Mouse (Mus musculus): ENCODE measurements around the gene Fank1.

The Fank1 gene

DNA sequence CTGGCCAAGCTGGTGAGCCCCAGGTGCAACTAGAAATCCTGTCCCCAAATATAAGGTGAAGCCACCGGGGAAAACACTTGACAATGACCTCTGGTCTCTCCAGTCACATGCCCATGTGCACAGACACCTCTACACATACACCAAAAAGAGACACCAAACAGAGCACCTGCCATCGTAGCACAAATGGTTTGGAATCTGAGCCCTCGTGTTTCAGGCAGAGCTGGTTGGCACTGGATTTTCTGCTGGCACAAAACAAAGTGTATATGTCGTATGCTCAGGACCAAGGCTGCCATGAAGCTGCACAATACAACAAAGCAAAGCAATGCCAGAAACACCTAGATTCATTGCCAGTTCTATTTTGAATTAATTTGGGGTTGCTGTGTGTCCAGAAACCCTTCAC, 8.6 kb upstream of the Fank1 start:
- DNase-seq (ENCODE audit: low spot score in 2 of 2): peak in 1 of 2 experiments; percentile 32

DNA sequence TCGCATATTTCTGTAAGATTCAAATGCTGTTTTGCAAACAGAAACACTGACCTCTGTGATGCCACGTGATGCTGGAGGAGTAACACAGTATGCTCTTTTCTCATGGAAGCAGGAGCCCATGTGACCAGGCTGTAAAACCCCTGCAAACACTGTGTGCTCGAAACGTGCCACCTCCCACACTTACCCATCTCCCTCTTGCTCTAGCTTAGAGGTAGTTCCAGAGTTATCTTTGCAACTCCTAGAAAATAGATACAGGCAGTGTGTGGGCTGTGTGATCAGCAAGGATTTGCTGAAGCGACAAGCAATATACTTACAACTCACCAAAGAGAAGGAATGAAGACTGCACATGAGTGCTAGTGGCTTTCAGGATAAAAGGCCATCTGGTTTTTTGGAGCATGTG, 8.1 kb upstream of the Fank1 start:
- no peak for DNase-seq (ENCODE audit: low spot score in 2 of 2)

DNA sequence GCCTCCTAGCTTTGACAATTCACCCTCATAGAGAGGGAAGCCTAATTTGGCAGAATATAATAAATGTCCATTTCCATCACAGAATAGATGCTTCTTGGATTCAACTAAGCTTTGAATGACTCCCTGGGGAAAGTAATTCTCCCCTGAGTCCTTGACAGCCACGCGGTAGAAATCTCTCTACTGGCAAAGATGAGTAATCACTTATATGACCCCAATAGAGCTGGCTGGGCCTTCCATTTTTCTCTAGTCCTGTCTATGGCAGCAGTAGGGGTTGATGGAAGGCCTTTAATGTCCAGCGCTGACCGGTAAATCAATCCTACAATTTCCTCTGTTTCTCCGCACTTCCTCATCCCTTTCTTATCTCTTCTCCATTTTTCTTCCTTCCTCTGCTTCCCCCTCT, 1.5 kb upstream of the Fank1 start:
- DNase-seq (ENCODE audit: low spot score in 2 of 2): no peak

DNA sequence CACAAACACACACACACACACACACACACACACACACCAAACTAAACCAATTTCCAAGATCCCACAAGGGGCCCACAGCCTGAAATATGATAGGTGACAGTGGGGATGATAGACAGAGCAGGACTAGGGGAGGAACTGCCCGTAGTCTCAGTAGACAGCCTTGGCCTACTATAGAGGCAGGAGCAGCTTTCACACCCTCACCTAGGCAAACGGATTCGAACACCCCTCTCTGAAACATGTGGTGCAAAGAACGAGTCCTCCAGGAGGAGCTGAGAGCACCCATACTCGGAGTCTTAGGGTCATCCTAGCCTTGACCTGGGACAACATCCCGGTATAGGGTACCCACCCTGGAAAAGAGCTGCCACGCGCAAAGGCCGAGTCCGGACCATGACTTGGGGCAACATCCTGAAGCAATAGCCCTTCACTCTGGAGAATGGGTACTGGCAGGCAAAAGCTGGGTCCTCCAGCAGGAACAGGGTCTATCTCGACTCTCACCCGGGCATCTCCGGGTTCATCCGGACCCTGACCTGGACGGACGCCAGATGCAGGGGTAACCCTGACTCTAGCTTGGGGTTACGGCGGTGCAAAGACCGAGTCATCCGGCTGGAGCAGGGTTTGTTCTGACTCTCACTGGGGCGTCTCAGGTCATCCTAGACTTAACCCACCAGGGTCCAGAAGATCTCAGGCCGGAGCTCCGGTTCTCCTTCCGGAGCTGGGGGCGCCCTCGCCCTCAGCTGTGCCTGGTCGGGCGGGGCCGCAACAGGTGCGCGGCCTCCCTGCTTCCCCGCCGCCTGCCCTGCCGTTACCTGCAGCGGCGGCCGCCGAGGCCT, 650 bp upstream of the Fank1 start:
- DNase-seq (ENCODE audit: low spot score in 2 of 2): peak in 1 of 2 experiments; percentile 42

DNA sequence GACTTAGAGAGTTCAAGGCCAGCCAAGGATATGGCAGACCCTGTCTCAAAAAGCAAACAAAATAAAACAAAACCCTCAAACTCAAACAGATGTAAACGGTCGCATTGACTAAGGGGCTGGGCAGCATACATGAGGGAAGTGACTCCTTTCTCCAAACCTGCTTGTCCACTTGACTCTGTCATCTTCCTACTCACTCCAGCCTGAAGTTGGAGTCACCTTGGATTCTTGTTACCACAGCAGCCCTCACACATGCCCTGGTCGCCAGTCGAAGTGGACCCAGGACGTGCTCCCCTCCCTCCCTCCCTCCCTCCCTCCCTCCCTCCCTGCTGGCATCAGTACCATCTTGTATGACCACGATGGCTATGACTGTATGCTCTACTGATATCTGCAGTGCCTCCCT, 4.9 kb downstream of the Fank1 start:
- no peak for DNase-seq (ENCODE audit: low spot score in 2 of 2)

DNA sequence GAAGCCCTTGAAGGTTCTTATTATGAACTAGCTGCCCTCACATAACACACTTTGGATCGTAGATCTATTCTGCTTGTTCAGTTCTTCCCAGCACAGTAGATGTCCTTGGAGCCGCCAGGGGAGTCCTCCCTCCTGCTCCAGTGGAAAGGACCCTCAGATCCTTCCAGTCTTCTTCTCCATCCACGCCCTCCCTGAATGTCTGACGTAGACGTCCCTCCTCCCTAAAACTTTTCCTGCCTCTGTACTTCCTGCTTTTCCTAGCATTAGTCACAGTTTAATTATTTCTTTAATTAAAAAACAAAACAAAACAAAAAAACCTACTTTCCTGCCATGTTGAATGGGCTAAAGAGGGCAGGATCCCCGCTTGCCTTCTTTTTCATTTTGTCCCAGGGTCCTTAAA, 5.3 kb downstream of the Fank1 start:
- DNase-seq (ENCODE audit: low spot score in 2 of 2): no peak

DNA sequence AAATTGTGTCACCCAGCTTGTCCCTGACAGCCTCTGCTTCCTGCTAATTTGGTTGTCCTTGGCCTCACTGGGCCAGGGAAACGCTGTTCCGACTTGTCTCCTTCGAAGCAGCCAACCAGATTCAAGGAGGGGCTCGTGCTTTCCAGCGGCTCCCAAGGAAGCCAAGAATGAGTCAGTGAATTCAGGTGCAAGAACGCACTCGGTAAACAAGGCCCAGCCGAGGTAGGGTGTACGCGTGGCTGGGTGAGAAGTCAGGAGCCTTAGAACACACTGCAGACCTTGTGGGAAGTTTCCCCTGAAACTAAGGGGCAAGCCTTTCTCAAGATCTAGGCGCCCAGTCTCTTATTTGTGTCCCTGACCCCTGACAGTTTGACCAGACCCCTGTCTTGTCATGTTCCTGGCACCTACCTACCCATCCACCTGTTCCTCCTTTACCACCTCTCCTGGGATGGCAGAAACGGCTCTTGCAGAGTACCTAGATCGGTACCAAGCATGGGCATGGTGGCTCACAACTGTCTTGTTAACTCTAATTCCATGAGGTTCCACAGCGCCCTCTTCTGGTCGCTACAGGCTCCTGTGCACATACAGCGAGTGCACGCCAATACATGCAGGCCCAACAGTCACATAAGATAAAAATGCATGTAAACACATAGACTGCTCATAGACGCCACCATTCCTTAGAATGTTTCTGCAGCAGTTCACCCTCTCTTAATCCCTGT, 6.2 kb downstream of the Fank1 start, which contains the start of gene Dhx32:
Gene Dhx32, minus strand, starts transcription at position 10 of the 719 bp plus-strand sequence.
- peak; percentile 61 to 81 for DNase-seq (ENCODE audit: low spot score in 2 of 2)

DNA sequence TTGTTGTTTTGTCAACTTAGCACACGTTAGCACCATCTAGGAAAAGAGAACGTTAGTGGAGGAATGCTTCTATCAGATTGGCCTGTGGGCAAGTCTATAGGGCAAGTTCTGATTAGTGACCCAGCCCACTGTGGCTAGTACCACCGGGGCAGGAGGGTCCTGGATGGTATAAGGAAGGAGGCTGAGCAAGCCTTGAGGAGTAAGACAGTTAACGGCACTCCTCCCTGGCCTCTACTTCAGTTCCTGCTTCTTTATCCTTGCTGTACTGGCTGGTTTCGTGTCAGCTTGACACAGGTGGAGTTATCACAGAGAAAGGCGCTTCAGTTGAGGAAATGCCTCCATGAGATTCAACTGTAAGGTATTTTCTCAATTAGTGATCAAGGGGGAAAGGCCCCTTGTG, 10.9 kb downstream of the Fank1 start:
- DNase-seq (ENCODE audit: low spot score in 2 of 2): no peak

DNA sequence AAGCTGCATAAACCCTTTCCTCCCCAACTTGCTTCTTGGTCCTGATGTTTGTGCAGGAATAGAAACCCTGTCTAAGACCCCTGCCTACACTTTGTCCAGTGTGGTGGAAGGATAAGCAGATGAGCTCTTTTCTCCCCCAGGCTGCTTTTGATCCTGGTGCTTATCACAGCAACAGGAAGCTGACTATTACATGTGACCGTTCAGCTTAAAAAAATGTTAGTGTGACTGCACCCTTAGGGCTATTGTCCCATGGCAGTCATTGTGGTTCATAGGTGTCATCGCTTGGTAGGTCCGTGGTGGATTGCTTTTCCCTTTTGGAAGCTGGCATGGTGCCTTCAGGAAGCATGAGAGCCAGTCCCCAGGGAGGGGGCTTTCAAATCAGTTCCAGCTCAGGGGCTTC, 11.5 kb downstream of the Fank1 start:
- DNase-seq (ENCODE audit: low spot score in 2 of 2): no peak

DNA sequence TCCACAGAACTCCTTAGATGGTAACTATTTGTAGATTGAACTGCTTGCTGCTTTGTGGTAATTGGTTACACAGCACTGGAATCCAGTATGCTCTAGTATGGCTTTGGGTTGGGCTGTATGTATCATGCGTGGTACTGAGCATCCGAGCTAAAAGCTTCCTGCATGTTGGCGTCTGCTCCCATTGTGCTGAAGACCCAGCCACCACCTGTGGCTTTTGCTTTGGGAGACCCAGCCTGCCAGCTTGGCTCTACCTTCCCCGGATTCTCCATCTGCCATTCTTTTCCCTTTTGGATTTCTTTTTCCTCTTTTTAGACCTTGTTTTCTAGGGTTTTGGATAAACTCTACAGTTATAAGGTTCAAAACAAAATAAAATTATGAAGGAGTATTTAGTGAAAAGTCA, 13.5 kb downstream of the Fank1 start:
- DNase-seq (ENCODE audit: low spot score in 2 of 2): no peak

DNA sequence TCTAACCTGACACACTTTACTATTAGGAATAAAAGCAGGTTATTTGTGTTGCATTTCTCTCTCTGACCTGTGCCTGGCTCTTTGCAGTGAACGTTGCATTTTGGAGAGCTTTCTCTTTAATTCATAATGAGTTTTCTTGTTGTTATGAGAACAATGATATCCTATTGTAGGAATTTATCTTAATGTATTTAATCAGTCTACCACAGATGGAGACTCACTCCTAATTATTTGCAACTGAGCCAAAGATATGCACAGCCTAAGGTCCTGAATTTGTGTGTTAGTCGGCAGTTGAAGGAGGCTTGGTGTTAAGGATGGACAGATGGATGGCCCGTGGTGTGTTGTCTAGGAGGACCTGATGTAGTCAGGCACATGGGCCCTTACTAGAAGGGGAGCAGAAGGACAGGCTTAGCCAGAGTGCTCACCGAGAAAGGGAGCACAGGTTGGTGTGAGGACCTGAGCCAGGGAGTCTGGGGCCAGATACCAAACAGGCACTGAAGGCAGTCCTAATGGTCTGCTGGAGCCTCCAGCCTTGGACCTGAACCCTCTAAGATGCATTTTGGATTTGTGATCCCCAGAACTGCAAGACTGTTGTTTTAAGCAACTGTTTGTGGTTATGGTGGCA, 14.1 kb downstream of the Fank1 start:
- no peak for DNase-seq (ENCODE audit: low spot score in 2 of 2)

DNA sequence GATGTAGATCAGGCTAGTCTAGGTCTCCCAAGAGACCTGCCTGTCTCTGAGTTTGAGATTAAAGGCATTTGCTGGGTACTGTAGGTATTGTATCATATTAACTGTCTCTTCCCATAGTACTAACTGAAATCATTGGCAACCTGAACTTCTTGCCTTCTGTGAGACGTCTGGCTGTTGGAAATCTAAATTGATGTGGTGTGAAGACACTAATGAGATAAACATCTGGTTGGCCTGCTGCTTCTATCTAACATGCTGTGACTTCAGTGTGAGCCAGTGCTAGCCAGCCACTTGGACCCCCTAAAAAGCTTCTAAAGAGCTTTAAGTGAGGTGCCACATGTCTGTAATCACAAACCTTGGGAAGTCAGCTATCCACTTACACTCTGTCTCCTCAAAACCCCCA, 16.1 kb downstream of the Fank1 start:
- no peak for DNase-seq (ENCODE audit: low spot score in 2 of 2)

DNA sequence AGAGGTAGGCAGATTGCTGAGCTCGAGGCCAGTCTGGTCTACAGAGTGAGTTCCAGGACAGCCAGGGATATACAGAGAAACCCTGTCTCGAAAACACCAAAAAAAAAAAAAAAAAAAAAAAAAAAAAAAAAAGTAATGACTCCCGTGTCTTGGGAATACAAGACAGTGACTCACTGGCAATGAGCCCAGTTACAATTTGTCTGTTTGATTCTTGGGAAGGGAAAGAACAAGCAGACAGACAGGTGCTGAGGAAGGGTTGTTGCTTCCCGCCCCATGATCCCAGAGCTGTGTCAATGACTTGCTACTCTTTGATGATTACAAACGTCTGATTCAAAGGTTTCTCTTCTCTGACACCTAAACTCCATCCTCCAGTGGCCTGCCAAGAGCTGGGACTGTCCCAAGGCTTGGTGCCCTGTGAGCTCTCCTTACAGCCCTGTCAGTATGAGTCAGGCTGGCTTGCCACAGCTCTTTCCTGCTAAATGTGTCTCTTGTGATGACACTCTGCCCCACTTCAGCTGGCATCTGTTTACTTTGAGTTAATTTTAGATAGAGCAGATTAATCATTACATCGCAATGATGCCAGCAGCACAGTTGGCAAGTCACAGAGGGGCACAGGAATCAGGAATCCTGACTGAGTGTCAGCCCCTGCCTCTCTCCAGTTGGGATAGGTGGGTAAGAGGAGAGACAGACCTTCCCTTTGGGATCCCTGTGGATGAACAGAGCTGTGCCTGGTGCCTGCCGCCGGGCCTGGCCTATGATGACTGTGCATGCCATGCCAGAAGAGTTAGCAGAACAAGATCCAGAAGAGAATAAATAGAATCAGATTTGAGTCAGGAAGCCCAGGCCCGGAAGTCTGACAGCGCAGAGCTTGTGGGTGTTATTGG, 16.8 kb downstream of the Fank1 start:
- DNase-seq (ENCODE audit: low spot score in 2 of 2): no peak

DNA sequence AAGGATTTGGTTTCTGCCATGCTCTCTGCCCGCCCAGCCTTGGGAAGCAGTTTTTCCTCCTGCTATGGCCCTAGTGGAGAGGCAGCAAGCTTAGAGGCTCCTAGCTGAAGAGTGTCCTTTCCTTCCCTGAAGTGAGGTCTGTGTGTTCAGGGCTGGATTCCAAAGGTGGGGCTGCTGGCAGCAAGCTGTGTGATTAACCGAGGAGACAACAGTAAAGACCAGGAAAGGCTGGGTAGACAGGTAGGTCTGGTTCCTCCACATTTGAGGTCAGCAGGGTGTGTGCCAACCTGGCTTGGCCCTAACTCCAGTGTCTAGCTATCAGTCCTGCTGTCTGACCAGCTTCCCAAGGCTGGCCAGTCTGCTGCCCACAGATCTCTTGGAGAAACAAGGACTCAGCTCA, 18.1 kb downstream of the Fank1 start:
- no peak for DNase-seq (ENCODE audit: low spot score in 2 of 2)

DNA sequence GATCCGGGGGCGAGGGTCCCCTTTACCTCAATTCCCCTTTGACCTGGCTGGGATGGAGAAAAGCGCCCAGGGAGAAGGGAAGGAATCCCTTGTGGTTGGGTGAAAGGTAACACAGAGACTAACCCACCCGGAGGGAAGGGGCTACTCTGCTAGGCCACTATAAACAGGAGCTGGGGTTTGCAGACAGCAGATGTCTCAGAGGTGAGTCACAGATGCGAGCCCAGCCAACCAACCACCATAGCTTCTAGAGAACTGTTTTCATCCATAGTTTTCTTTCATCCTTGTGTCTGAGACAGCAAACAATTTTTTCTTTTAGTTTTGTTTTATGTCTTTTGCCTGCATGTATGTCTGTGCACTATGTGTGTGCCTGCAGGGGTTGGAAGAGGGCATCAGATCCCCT, 23.3 kb downstream of the Fank1 start:
- DNase-seq (ENCODE audit: low spot score in 2 of 2): no peak

DNA sequence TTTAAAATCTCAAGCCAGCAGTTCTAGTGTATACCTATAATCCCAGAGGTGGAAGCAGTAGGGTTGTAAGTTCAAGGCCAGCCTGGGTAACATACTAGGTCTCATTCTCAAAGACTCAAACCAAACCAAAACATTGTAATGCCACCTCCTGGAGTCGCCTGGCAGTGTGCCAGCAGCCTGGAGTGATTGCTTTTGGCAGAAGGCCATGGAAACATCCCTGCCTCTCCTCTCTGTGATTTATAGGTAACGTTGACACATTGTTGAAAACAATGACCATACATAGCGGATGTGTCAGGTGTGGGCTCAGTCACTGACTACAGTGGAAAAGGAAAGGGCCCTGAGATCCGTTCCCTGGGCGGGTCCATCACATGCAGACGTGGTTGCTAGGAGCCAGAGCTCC, 25.2 kb downstream of the Fank1 start:
- DNase-seq (ENCODE audit: low spot score in 2 of 2): peak in 1 of 2 experiments; percentile 25

DNA sequence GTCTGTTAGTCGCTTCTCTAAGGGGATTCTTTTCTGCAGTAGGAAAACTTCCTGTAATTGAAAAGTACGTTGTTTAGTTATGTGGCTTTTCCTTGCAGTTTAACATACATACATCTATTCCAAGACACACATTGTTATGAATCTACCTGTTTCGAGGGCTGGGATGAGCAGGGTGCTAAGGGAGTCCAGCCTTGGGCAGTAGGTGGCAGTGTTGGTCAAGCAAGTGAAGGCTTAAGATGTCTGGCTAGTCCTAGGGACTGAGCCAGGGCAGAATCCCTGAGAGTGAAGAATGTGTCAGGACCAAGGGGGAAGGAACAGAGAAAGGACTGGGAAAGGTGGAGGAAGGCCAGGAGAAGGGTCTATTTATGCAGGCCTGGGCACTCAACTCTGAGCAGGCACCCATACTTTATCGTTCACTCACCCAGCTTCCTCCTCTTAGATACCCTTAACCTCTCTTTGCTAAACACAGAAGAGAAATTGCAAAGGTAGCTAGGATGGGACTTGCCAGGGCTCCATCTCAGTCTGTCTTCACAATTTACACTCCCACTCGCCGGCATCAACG, 29.0 kb downstream of the Fank1 start:
- peak; percentile 63 to 74 for DNase-seq (ENCODE audit: low spot score in 2 of 2)

DNA sequence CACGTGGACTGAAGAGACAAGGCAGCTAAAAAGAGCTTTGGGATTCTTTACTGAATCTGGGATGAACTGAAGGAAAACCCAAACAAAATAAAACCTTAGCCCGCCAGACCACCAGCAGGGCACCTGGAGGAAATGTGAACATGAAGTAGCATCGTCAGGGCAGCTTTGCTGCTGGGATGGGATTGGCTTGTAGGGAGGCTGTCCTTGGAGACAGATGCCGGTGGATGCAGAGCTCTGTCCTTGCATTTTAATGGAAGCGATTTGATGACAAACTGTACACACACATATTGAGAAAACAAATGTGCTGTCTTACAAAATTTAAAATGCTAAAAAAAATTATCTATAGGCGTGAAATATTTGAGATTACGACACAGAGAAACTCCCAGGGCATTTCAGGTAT, 36.3 kb downstream of the Fank1 start:
- no peak for DNase-seq (ENCODE audit: low spot score in 2 of 2)

DNA sequence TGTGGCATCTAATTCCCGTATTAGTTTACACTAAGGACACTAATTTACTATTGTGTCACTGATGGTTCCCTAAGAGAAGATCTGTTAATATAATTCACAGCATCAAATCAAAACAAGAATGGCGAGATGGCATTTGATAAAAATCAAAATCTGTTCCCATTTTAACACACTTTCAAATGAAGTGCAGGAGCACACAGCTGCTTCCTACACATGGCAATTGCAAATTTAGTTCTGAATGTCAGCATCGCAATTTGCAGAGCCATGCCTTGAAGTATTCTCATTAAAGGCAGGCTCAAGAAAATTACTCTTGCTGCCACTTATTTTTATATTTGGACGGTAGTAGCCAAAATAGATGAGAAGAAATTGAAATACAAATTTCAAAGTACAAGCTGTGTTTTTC, 36.7 kb downstream of the Fank1 start:
- DNase-seq (ENCODE audit: low spot score in 2 of 2): no peak

DNA sequence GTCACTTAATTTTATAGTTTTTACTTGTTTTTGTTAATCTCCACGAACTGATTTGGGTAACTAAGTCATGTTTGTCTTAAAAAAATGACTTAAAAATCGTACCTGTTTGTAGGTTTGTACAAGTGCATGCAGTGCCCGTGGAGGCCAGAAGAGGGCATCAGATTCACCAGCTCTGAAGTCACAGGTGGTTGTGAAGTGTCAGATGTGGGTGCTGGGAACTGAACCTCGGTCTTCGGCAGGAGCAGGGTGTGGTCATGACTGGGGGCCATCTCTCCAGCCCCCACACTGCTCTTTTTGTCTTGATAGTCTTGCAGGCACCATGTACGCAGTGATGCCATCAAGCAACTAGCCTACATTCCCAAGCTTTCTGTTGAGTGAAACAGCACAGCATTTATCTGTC, 47.1 kb downstream of the Fank1 start:
- no peak for DNase-seq (ENCODE audit: low spot score in 2 of 2)

DNA sequence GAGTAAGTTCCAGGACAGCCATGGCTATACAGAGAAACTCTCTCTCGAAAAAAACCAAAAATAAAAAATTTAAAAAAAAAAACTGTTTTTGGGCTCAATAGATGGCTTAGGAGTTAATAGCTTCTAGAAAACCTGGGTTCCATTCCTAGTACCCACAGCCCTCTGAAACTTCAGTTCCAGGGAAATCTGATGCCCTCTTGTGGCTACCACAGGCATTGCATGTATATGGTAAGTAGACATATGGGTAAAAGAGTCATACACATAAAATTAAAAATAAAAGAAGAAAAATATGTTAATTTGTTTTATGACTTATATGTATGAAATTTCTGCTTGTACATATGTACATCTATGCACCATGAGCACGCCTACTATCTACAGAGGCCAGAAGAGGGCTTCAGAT, 47.9 kb downstream of the Fank1 start:
- no peak for DNase-seq (ENCODE audit: low spot score in 2 of 2)
